Mouse (Mus musculus) G1E (cell line): Measurements from ENCODE around the gene Ak4. TPM values are rescaled to one million over a fixed set of nuclear protein-coding genes. Genes with fewer than 3 reads are reported as not detected.

Source experiments
- ATAC-seq: 2 replicates; pipeline ENCODE4 v1.8.0; 2016; ENCODE audit warnings: mild to moderate bottlenecking; ENCODE audit not compliant: insufficient number of reproducible peaks, poor library complexity, low FRiP score, severe bottlenecking; ENCODE audit errors: extremely low read depth
- DNase-seq: peaks from one replicate; pipeline ENCODE4 v3.0.0; 2012; ENCODE audit warnings: low spot score
- H3K27me3 ChIP-seq: 2 replicates; pipeline ENCODE4 v1.6.1; 2012; ENCODE audit warnings: mild to moderate bottlenecking, low read length, inconsistent platforms; ENCODE audit not compliant: insufficient read depth
- H3K36me3 ChIP-seq: replicated peaks from 2 replicates; pipeline ENCODE3; 2012; ENCODE audit warnings: mild to moderate bottlenecking, inconsistent platforms
- H3K4me1 ChIP-seq: 2 replicates; pipeline ENCODE4 v1.6.1; 2012; ENCODE audit warnings: low read depth, low read length, inconsistent platforms, mixed read lengths; ENCODE audit not compliant: insufficient read depth
- H3K4me3 ChIP-seq: 2 replicates; pipeline ENCODE4 v1.5.1; 2012; ENCODE audit warnings: low read depth, mild to moderate bottlenecking, inconsistent platforms, low read length, moderate library complexity, mixed read lengths
- H3K9me3 ChIP-seq: replicated peaks from 2 replicates; pipeline ENCODE4 v1.6.1; 2012; ENCODE audit warnings: inconsistent platforms
- CTCF ChIP-seq: IDR thresholded peaks from 2 replicates; pipeline ENCODE4 v1.5.1; 2012; ENCODE audit warnings: low read depth, low read length, inconsistent platforms, mixed read lengths
- GATA1 ChIP-seq: IDR thresholded peaks from 2 replicates; pipeline ENCODE4 v1.6.1; 2012; ENCODE audit warnings: borderline replicate concordance, low read length, inconsistent platforms, mixed read lengths
- GATA2 ChIP-seq: IDR thresholded peaks from 2 replicates; pipeline ENCODE4 v1.6.1; 2012; ENCODE audit warnings: low read depth, low read length, inconsistent platforms, borderline replicate concordance
- POLR2AphosphoS5 ChIP-seq: IDR thresholded peaks from 2 replicates; pipeline ENCODE4 v1.6.1; 2012; ENCODE audit warnings: low read depth, low read length, inconsistent platforms; ENCODE audit not compliant: insufficient replicate concordance
- TAL1 ChIP-seq: conservative IDR thresholded peaks from 2 replicates; pipeline ENCODE4 v1.6.1; 2012; ENCODE audit warnings: low read depth, low read length, inconsistent platforms, mixed read lengths
- polyA plus RNA-seq: library from polyadenylated mRNA; stranded (reverse); fragments of >175 nt; gene quantifications from 2 replicates; pipeline ENCODE4 v1.2.3, GENCODE M21; 2012
- total RNA-seq, 2 experiments: library from RNA; stranded (forward) in 1 of 2; stranded (reverse) in 1 of 2; fragments of 200-1000 nt in 1 of 2; fragments of >200 nt in 1 of 2; fragmentation: Nextera tagmentation in 1 of 2; gene quantifications; 2 replicates each; pipeline ENCODE4 v1.2.3; 2014 to 2017

Gene Ak4
- total and polyA plus RNA-seq, 3 experiments = not detected

GRCm38 (mm10) chr4:101395021-101395533, 24.0 kb upstream of the Ak4 start:
- no peaks in the 10 kb centered on the region for H3K36me3 ChIP-seq
- H3K4me3 ChIP-seq = no peak overlapping the region
- H3K4me1 ChIP-seq = no peaks in the 10 kb centered on the region
- ATAC-seq = no peak
- no peak for DNase-seq
- TF ChIP-seq TAL1 = no peak
- TF ChIP-seq GATA2 = no peak
- TF ChIP-seq POLR2AphosphoS5 = no peak
- TF ChIP-seq GATA1 = no peak
- no peak for TF ChIP-seq CTCF
- no peaks in the 10 kb centered on the region for H3K27me3 ChIP-seq
- no peaks in the 10 kb centered on the region for H3K9me3 ChIP-seq

- no peak for ATAC-seq
- Histone ChIP-seq H3K4me3 (no peak overlapping the region), H3K27me3 (no peaks in the 10 kb centered on the region), H3K4me1 (no peaks in the 10 kb centered on the region), H3K36me3 (no peaks in the 10 kb centered on the region), H3K9me3 (no peaks in the 10 kb centered on the region)
- TF ChIP-seq GATA1 (no peak), GATA2 (no peak), TAL1 (no peak), CTCF (no peak), POLR2AphosphoS5 (no peak)
- DNase-seq = no peak
These were observed 19.0 kb upstream of the Ak4 start for GRCm38 (mm10) chr4:101400025-101400594.

- DNase-seq (no peak), ATAC-seq (no peak)
- H3K4me1 ChIP-seq = no peaks in the 10 kb centered on the region
- no peaks in the 10 kb centered on the region for H3K27me3 ChIP-seq
- H3K4me3 ChIP-seq = no peak overlapping the region
- H3K9me3 ChIP-seq = no peaks in the 10 kb centered on the region
- TF ChIP-seq GATA1 = no peak
- TF ChIP-seq POLR2AphosphoS5 = no peak
- no peak for TF ChIP-seq TAL1
- TF ChIP-seq GATA2 = no peak
- TF ChIP-seq CTCF = no peak
- H3K36me3 ChIP-seq = no peaks in the 10 kb centered on the region
These were observed 17.1 kb upstream of the Ak4 start for GRCm38 (mm10) chr4:101401945-101402344.

DNA sequence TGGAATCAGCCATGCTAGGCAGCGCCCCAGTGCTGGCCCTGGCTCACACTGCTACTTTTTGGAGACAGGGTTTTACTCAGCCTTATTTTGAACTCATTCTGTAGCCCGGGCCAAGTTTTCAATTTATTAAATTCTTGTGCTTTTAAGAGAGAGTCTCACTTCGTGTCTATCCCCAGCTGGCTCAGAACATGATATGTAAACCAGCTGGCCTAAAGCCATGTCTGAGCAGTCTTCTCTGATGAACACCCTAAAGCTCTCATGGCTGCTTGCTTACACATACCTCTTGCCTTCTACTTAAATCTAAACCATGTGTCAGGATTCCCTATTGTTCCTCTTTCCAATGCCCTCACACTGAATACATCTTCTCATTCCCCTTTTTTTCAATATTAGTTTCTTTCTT, 14.2 kb upstream of the Ak4 start:
- TF ChIP-seq TAL1 (no peak), GATA2 (no peak), CTCF (no peak), GATA1 (no peak), POLR2AphosphoS5 (no peak)
- H3K27me3 ChIP-seq = no peaks in the 10 kb centered on the region
- DNase-seq = no peak
- no peaks in the 10 kb centered on the region for H3K36me3 ChIP-seq
- no peaks in the 10 kb centered on the region for H3K9me3 ChIP-seq
- no peak for ATAC-seq
- H3K4me1 ChIP-seq = no peaks in the 10 kb centered on the region
- H3K4me3 ChIP-seq = no peak overlapping the region

DNA sequence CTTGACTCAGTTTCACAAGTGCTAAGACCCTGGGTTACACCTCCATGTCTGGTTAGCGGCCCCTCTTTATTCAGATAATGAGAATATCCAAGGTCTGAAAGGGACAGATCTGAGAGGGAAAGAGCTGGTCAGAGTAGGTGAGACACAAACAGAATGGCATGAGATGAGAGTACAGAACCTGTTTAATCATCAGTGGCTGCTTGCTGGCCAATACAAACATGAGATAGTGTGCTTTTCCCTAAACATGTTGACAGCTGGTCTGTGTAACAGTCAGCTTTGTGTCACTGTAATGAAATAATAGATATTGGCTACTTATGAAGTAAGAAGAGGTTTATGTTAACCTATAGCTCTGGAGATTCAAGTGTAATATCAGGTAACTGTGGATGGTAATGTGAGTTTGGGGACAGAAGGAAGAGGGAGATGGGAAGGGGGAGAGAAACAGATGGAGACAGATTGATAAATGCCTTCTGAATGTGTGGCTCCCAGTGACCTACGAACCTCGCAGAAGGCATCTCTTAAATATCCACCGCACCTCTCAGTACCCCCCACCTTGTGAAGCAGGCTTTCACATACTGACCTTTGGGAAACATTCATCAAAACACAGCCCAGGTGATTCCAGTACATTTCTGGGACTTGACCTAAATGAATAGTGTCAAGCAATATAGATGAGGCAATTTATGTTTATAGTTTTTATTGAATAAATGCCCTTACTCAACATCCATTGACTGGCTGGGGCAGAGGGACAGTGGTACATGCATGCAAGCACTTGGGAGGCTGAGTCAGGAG, 12.5 kb upstream of the Ak4 start:
- ATAC-seq = no peak
- TF ChIP-seq TAL1 = no peak
- no peak for TF ChIP-seq POLR2AphosphoS5
- TF ChIP-seq CTCF = no peak
- TF ChIP-seq GATA1 = no peak
- TF ChIP-seq GATA2 = no peak
- Histone ChIP-seq H3K27me3 (no peaks in the 10 kb centered on the region), H3K4me3 (no peak overlapping the region), H3K9me3 (no peaks in the 10 kb centered on the region), H3K36me3 (no peaks in the 10 kb centered on the region), H3K4me1 (no peaks in the 10 kb centered on the region)
- no peak for DNase-seq

DNA sequence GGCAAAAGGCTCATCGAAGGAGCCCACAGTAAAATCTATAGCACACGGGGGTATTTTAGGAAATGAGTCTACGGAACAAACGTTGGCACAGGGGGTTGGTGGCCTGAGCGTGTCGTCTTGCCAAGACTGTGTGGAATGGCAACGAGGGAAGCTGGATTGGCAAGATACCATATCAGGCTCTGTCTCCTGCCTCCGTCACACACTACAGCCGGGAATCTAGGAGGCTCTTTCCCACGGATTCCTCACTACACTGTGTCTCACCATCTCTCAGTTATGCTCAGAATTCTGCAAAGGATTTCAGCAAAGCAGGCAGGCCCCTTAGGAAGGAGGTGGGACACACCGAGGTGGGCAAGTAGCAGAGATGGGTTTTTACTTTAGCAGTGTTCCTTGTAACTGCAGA, 2.1 kb upstream of the Ak4 start:
- Histone ChIP-seq H3K4me1 (no peaks in the 10 kb centered on the region), H3K27me3 (no peaks in the 10 kb centered on the region; the same call in 1 of the 2 replicates), H3K4me3 (no peak overlapping the region), H3K36me3 (no peaks in the 10 kb centered on the region), H3K9me3 (peaks cover 10% of the 10 kb centered on the region)
- DNase-seq (no peak), ATAC-seq (no peak)
- TF ChIP-seq TAL1 (no peak), GATA1 (no peak), POLR2AphosphoS5 (no peak), GATA2 (no peak), CTCF (no peak)
